Mouse (Mus musculus): ENCODE data around the gene Desi2. TPM values are rescaled to one million over a fixed set of nuclear protein-coding genes. Genes with fewer than 3 reads are reported as not detected.
"Not testable (repeated sequence)": the region's sequence is repeated elsewhere in the genome, so short reads cannot be mapped to it uniquely, and the experiment has no call there.

Gene Desi2
- total and polyA plus RNA-seq, 2 experiments from 2014 or later: 24.2 to 27.2 TPM

GRCm38 (mm10) chr1:178283946-178284720, 96.9 kb downstream of the Desi2 start:
- Histone ChIP-seq H3K36me3 (ENCODE audit: insufficient read depth) (no peaks in the 10 kb centered on the region), H3K9me3 (ENCODE audit: low read length) (no peaks in the 10 kb centered on the region), H3K4me3 (ENCODE audit: low read depth, low read length) (no peak overlapping the region), H3K4me1 (ENCODE audit: insufficient read depth) (no peaks in the 10 kb centered on the region), H3K27ac (ENCODE audit: low read depth, low read length) (no peak overlapping the region), H3K9ac (no peak overlapping the region), H3K27me3 (ENCODE audit: insufficient read depth, low read length) (no peaks in the 10 kb centered on the region), H3K4me2 (ENCODE audit: low read depth) (no peak overlapping the region)
- WGBS: 68% methylated on average over 2 of the region's 2 CpGs
- DNase-seq: no peak
- no peak for ATAC-seq
- TF ChIP-seq CTCF (IDR thresholded peaks at IDR 0.05; ENCODE audit: low read depth): no peak

DNA sequence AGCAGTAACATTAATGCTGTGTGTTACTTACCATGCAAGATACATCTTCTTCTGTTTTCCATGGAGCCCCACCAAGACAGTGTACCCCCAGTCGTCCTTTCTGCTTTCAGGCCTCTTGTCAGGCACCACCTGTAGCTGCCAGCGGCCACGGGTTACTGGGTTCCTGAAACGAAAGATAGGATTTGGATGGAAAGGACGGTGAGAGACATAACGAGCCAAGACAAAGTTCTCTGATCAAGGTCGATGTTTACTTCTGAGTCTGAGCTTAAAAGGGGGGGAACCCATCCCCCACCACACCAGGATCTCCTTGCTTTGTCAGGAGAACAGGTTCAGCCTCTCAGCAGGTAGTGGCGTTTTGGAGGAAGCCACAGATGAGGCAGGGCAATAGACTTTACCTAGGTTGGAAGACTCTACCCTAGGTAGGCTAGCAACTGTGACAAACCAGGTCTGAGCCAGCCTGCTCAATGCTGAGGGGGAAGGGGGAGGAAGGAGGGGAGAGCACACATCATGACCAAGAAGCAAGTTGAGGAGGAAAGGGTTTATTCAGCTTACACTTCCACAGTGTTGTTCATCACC, 100.5 kb downstream of the Desi2 start:
- Histone ChIP-seq H3K36me3 (ENCODE audit: insufficient read depth) (no peaks in the 10 kb centered on the region), H3K27me3 (ENCODE audit: insufficient read depth, low read length) (no peaks in the 10 kb centered on the region), H3K4me2 (ENCODE audit: low read depth) (no peak overlapping the region), H3K4me1 (ENCODE audit: insufficient read depth) (no peaks in the 10 kb centered on the region), H3K9me3 (ENCODE audit: low read length) (no peaks in the 10 kb centered on the region), H3K27ac (ENCODE audit: low read depth, low read length) (no peak overlapping the region), H3K9ac (no peak overlapping the region), H3K4me3 (ENCODE audit: low read depth, low read length) (no peak overlapping the region)
- ATAC-seq: no peak
- DNase-seq: no peak
- TF ChIP-seq CTCF (IDR thresholded peaks at IDR 0.05; ENCODE audit: low read depth): no peak
- WGBS: 53% methylated on average over 8 of the region's 8 CpGs

GRCm38 (mm10) chr1:178291716-178292115, 104.5 kb downstream of the Desi2 start:
- H3K27ac ChIP-seq (ENCODE audit: low read depth, low read length): no peak overlapping the region

GRCm38 (mm10) chr1:178294051-178294450, 106.8 kb downstream of the Desi2 start:
- H3K4me2 ChIP-seq (ENCODE audit: low read depth): no peak overlapping the region
- TF ChIP-seq CTCF (IDR thresholded peaks at IDR 0.05; ENCODE audit: low read depth): no peak
- DNase-seq (no peak), ATAC-seq (peak; percentile 25; the same call in 1 of the 2 replicates)
- H3K4me3 ChIP-seq (ENCODE audit: low read depth, low read length): no peak overlapping the region
- no peak overlapping the region for H3K9ac ChIP-seq
- H3K27ac ChIP-seq (ENCODE audit: low read depth, low read length): no peak overlapping the region
- no peaks in the 10 kb centered on the region for H3K27me3 ChIP-seq (ENCODE audit: insufficient read depth, low read length)
- H3K4me1 ChIP-seq (ENCODE audit: insufficient read depth): no peaks in the 10 kb centered on the region
- no peaks in the 10 kb centered on the region for H3K36me3 ChIP-seq (ENCODE audit: insufficient read depth)
- WGBS: 98% methylated on average over 1 of the region's 1 CpGs
- no peaks in the 10 kb centered on the region for H3K9me3 ChIP-seq (ENCODE audit: low read length)

More at GRCm38 (mm10) chr1:178291716-178292115, 104.5 kb downstream of the Desi2 start:
- H3K27me3 ChIP-seq (ENCODE audit: insufficient read depth, low read length): no peaks in the 10 kb centered on the region
- H3K9me3 ChIP-seq (ENCODE audit: low read length): no peaks in the 10 kb centered on the region
- WGBS: 85% methylated on average over 3 of the region's 3 CpGs
- no peak for DNase-seq
- no peak for TF ChIP-seq CTCF (IDR thresholded peaks at IDR 0.05; ENCODE audit: low read depth)
- ATAC-seq: no peak
- no peak overlapping the region for H3K4me3 ChIP-seq (ENCODE audit: low read depth, low read length)
- no peak overlapping the region for H3K9ac ChIP-seq
- H3K4me2 ChIP-seq (ENCODE audit: low read depth): no peak overlapping the region
- H3K4me1 ChIP-seq (ENCODE audit: insufficient read depth): no peaks in the 10 kb centered on the region
- no peaks in the 10 kb centered on the region for H3K36me3 ChIP-seq (ENCODE audit: insufficient read depth)

DNA sequence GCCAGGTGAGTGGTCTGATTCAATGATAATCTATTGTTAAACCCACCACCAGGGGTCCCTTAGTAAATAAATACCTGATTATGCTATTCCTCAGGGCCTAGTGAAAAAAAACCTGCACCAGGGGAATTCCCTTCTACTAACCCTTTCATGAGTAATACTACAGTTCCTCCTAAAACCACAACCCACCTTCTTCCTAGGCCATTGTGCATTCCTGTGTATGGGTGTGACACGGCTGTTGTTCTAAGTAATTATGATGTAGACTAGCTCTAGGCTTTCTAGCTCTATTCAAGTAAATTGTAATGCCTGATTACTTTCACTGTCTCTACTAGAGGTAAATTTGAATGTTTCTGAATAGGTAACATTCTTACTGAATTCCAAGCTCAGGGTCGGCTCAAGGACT, 114.0 kb downstream of the Desi2 start:
- H3K4me1 ChIP-seq (ENCODE audit: insufficient read depth); DNase-seq; H3K27ac ChIP-seq (ENCODE audit: low read depth, low read length); H3K36me3 ChIP-seq (ENCODE audit: insufficient read depth); H3K9ac ChIP-seq; H3K27me3 ChIP-seq (ENCODE audit: insufficient read depth, low read length); H3K4me3 ChIP-seq (ENCODE audit: low read depth, low read length); ATAC-seq; H3K9me3 ChIP-seq (ENCODE audit: low read length); H3K4me2 ChIP-seq (ENCODE audit: low read depth): not testable (repeated sequence)
- 93% methylated on average over 2 of the region's 2 CpGs for WGBS

DNA sequence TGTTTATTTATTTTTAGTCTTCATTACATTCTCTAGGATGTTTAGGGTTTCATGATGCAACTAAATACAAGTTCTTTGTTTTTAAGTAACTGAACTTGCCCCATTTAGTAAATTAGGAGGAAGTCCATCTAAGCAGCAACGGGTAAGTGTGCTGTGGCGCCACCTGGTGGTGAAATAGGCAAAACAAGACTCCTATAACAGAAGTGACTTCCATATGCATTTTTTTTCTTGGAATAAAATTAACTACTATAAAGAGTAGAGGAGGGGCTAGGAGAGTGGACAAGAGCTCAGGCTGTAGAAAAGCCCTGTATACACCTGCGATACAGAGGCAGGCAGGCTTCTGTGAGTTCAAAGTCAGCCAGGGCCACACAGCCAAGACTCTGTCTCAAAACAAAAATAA, 116.2 kb downstream of the Desi2 start:
- H3K36me3 ChIP-seq (ENCODE audit: insufficient read depth): no peaks in the 10 kb centered on the region; the same call in 1 of the 2 replicates
- H3K9ac ChIP-seq: no peak overlapping the region
- TF ChIP-seq CTCF (IDR thresholded peaks at IDR 0.05; ENCODE audit: low read depth): peak; percentile 78
- 24% methylated on average over 3 of the region's 3 CpGs for WGBS
- DNase-seq: peak; percentile 70
- H3K4me1 ChIP-seq (ENCODE audit: insufficient read depth): no peaks in the 10 kb centered on the region
- no peak for ATAC-seq
- no peak overlapping the region for H3K27ac ChIP-seq (ENCODE audit: low read depth, low read length)
- H3K9me3 ChIP-seq (ENCODE audit: low read length): no peaks in the 10 kb centered on the region
- H3K27me3 ChIP-seq (ENCODE audit: insufficient read depth, low read length): no peaks in the 10 kb centered on the region
- no peak overlapping the region for H3K4me3 ChIP-seq (ENCODE audit: low read depth, low read length)
- H3K4me2 ChIP-seq (ENCODE audit: low read depth): no peak overlapping the region

Other genes with a start within 250 kb of the Desi2 start
- 0.77 and 1.8 TPM in 2 replicates for gene Catspere2, start 204.0 kb upstream of the Desi2 start, total RNA-seq (2014; rRNA removed)
- 0.45 and 0.55 TPM in 2 replicates for gene Catspere2, start 204.0 kb upstream of the Desi2 start, polyA plus RNA-seq (2015; fragmentation: Nextera tagmentation; extraction: Ambion mirVana)
- 46.3 and 54.9 TPM in 2 replicates for gene Cox20, start 131.7 kb downstream of the Desi2 start, total RNA-seq (2014; rRNA removed)
- 111 and 144 TPM in 2 replicates for gene Cox20, start 131.7 kb downstream of the Desi2 start, polyA plus RNA-seq (2015; fragmentation: Nextera tagmentation; extraction: Ambion mirVana)
- gene Hnrnpu, start 150.4 kb downstream of the Desi2 start, total RNA-seq (2014; rRNA removed): 245 and 299 TPM in 2 replicates
- gene Hnrnpu, start 150.4 kb downstream of the Desi2 start, polyA plus RNA-seq (2015; fragmentation: Nextera tagmentation; extraction: Ambion mirVana): 187 and 229 TPM in 2 replicates
- 4.3 and 7.0 TPM in 2 replicates for gene Efcab2, start 218.7 kb downstream of the Desi2 start, total RNA-seq (2014; rRNA removed)
- gene Efcab2, start 218.7 kb downstream of the Desi2 start, polyA plus RNA-seq (2015; fragmentation: Nextera tagmentation; extraction: Ambion mirVana): 4.5 and 8.6 TPM in 2 replicates

Data from forebrain, postnatal 0 days (tissue).